Mouse (Mus musculus) heart, postnatal 0 days (tissue): Measurements from ENCODE around the gene Bcr.

Experiments
- CTCF ChIP-seq: IDR thresholded peaks from 2 replicates; pipeline ENCODE4 v1.5.1; 2016; ENCODE audit warnings: antibody characterized with exemption, control low read depth, low read depth
- EP300 ChIP-seq: IDR thresholded peaks from 2 replicates; pipeline ENCODE4 v1.6.1; 2016; ENCODE audit warnings: antibody characterized with exemption, low read depth

GRCm38 (mm10) chr10:75051364-75052074, 8.9 kb upstream of the Bcr start:
- TF ChIP-seq CTCF, result no peak
- no peak for TF ChIP-seq EP300
